Mouse (Mus musculus) lung, postnatal 0 days (tissue): ENCODE measurements around the gene Mcpt9. TPM values are rescaled to one million over a fixed set of nuclear protein-coding genes. Genes with fewer than 3 reads are reported as not detected.
"Not testable (repeated sequence)": the region's sequence is repeated elsewhere in the genome, so short reads cannot be mapped to it uniquely, and the experiment has no call there.

ENCODE experiments used
- ATAC-seq: fragments of 200-750 bp; cut with Nextera tagmentation; 2 replicates; pipeline ENCODE4 v1.8.0; 2017; ENCODE audit warnings: moderate library complexity
- DNase-seq: peaks from one replicate; pipeline ENCODE4 v3.0.0-alpha.2; 2016; ENCODE audit warnings: low spot score
- H3K27ac ChIP-seq: fragments of 300-500 bp; sonication (generic); 2 replicates; pipeline ENCODE4 v1.5.1; 2014; ENCODE audit warnings: antibody characterized with exemption, mild to moderate bottlenecking, low read length, mixed read lengths
- H3K27me3 ChIP-seq: fragments of 300-500 bp; sonication (generic); replicated peaks from 2 replicates; pipeline ENCODE4 v1.6.1; 2014; ENCODE audit warnings: low read length, mixed read lengths; ENCODE audit not compliant: insufficient read depth
- H3K36me3 ChIP-seq: fragments of 300-500 bp; sonication (generic); 2 replicates; pipeline ENCODE4 v1.6.1; 2014; ENCODE audit warnings: low read length, mixed read lengths; ENCODE audit not compliant: insufficient read depth
- H3K4me1 ChIP-seq: fragments of 300-500 bp; sonication (generic); 2 replicates; pipeline ENCODE4 v1.6.1; 2014; ENCODE audit warnings: antibody characterized with exemption, low read depth, low read length, mixed read lengths; ENCODE audit not compliant: insufficient read depth
- H3K4me2 ChIP-seq: fragments of 300-500 bp; sonication (generic); replicated peaks from 2 replicates; pipeline ENCODE4 v1.6.1; 2014; ENCODE audit warnings: low read depth, mild to moderate bottlenecking, low read length, moderate library complexity, mixed read lengths
- H3K4me3 ChIP-seq: fragments of 300-500 bp; sonication (generic); 2 replicates; pipeline ENCODE4 v1.5.1; 2014; ENCODE audit warnings: low read depth, low read length
- H3K9ac ChIP-seq: fragments of 300-500 bp; sonication (generic); replicated peaks from 2 replicates; pipeline ENCODE4 v1.6.1; 2014; ENCODE audit warnings: low read depth, mild to moderate bottlenecking
- H3K9me3 ChIP-seq: fragments of 300-500 bp; sonication (generic); 2 replicates; pipeline ENCODE4 v1.6.1; 2016; ENCODE audit warnings: low read length, mixed read lengths
- CTCF ChIP-seq: IDR thresholded peaks from 2 replicates; pipeline ENCODE4 v1.5.1; 2016; ENCODE audit warnings: antibody characterized with exemption, mild to moderate bottlenecking
- EP300 ChIP-seq: IDR thresholded peaks from 2 replicates; pipeline ENCODE4 v1.6.1; 2016; ENCODE audit warnings: antibody characterized with exemption, mild to moderate bottlenecking, control low read depth
- WGBS: fragments of 180-500 bp; shearing (Covaris S2); extraction: QIAGEN DNeasy Blood & Tissue Kit; methylation state at CpG from one replicate; pipeline ENCODE4 v1.1.7; 2014; 5-methylcytosine and 5-hydroxymethylcytosine counted together
- polyA plus RNA-seq: library from polyadenylated mRNA; unstranded; fragments of >200 nt; fragmentation: Nextera tagmentation; extraction: Ambion mirVana; gene quantifications from 2 replicates; pipeline ENCODE4 v1.2.1, GENCODE M21; 2015

The Mcpt9 gene
- polyA plus RNA-seq, 1 experiment from 2014 or later = not detected

DNA sequence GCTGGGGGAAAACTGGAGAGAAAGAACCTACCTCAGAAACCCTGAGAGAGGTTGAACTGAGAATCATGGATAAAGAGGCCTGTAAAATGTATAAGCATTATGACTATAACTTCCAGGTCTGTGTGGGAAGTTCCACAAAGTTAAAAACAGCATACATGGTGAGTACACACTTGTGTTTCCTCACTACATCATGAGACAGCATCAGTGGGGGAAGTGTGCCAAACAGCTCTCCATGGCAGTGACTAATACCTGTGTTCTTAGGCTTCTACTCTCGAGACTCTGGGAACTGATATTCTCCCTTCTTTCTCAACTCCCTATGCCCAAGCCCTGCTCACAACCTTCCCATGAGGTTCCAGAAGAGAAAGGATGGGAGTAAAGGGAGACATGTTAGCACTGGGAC is 10.8 kb downstream of the Mcpt9 start:
- Histone ChIP-seq H3K27me3 (no peaks in the 10 kb centered on the region), H3K4me3 (no peak overlapping the region), H3K4me2 (no peak overlapping the region), H3K4me1 (no peaks in the 10 kb centered on the region), H3K36me3 (no peaks in the 10 kb centered on the region), H3K27ac (no peak overlapping the region), H3K9ac (no peak overlapping the region), H3K9me3 (no peaks in the 10 kb centered on the region)
- no peak for DNase-seq
- 53% methylated on average over 1 of the region's 1 CpGs for whole genome bisulfite sequencing
- TF ChIP-seq EP300 (no peak), CTCF (no peak)
- no peak for ATAC-seq

DNA sequence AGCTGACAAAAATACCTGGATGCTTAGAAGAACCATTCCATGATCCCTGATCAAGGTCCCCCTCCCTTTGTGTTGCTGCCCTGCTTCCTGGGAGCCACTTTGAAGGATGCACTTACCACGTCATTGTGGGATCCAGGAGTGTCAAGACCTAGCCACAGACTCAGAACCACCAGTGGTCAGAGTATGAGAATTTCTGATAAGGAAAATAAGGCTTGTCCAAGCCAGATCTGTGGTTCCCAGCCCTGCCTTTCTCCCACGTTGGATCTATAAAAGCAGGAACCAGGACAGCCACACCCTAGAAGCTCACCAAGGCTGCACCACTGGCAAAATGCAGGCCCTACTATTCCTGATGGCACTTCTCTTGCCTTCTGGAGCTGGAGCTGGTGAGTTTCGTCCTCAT is 12.6 kb downstream of the Mcpt9 start, which contains the start of gene Mcpt1:
Mcpt1 (plus strand) TSS at position 301 of the 400 bp plus-strand sequence.
- DNase-seq, H3K9me3 ChIP-seq, H3K27me3 ChIP-seq, H3K4me2 ChIP-seq, H3K4me3 ChIP-seq, ATAC-seq, H3K27ac ChIP-seq, H3K4me1 ChIP-seq, H3K9ac ChIP-seq, H3K36me3 ChIP-seq: not testable (repeated sequence)
- 74% methylated on average over 3 of the region's 3 CpGs for WGBS

DNA sequence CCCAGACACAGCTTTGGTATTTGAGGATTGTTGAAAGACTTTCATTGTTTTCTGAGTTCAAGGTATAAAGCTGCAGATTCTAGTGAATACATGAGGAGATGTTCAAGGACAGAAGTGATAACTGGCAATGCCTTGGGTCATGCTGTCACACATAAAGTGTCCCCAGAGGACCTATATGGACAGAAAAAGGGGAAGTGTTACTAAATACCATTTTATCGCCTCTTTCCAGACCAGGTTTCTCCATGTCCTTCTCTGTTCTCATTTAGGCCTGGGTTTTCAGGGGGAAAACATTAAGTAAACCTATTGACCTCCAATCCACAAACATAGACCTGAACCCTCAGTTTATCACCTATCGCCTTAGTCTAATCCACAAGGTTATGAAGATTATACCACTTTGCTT is 16.4 kb downstream of the Mcpt9 start:
- 88% methylated on average over 2 of the region's 2 CpGs for WGBS
- Histone ChIP-seq H3K9ac (no peak overlapping the region), H3K4me1 (no peaks in the 10 kb centered on the region), H3K36me3 (no peaks in the 10 kb centered on the region), H3K4me2 (no peak overlapping the region), H3K9me3 (no peaks in the 10 kb centered on the region), H3K27me3 (no peaks in the 10 kb centered on the region), H3K4me3 (no peak overlapping the region), H3K27ac (no peak overlapping the region)
- no peak for TF ChIP-seq CTCF
- no peak for TF ChIP-seq EP300
- DNase-seq (no peak), ATAC-seq (no peak)

DNA sequence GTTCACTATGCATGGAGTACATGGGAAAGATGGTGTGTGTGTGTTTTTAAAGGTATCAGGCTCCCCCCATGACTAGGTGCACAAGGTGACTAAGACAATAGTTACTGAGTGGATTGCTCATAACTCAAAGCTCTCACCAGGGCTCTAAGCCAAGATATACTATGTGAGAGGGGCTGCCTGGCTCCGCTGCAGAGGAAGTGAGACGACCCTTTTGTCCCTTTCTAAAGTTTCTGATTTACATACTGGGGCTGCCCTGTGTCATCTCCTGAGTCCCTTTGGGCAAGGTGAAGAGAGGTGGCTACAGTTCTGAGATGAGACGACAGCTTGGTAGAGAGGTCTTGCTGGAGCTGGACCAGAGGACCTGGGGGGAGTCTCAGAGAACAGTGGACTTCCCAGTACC is 17.1 kb downstream of the Mcpt9 start:
- no peaks in the 10 kb centered on the region for H3K36me3 ChIP-seq
- no peaks in the 10 kb centered on the region for H3K27me3 ChIP-seq
- no peaks in the 10 kb centered on the region for H3K4me1 ChIP-seq
- ATAC-seq (no peak), DNase-seq (no peak)
- no peaks in the 10 kb centered on the region for H3K9me3 ChIP-seq
- no peak overlapping the region for H3K27ac ChIP-seq
- H3K4me2 ChIP-seq = no peak overlapping the region
- WGBS = 47% methylated on average over 3 of the region's 3 CpGs
- no peak overlapping the region for H3K4me3 ChIP-seq
- TF ChIP-seq EP300 (no peak), CTCF (no peak)
- no peak overlapping the region for H3K9ac ChIP-seq

DNA sequence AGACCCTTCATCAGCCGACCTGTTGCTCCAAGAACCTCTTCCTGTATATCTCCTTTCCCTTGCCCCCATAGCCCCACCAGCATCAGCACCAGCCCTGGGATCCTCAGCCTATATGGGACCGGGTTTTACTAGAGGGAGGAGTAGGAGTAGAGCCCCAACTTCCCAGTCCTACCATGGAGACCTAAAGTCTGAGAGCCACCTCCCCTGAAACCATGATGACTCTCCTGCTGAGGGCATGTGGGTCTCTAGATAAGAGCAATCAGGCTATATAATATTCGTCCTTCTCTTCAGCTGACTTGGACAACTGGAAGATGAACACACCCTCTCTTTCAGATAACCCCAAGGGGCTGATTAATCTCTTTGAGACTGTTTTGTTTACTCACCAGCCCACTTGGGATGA is 42.8 kb downstream of the Mcpt9 start:
- WGBS = 53% methylated on average over 1 of the region's 3 CpGs
- not testable (repeated sequence) for H3K4me2 ChIP-seq, H3K9me3 ChIP-seq, DNase-seq, H3K36me3 ChIP-seq, ATAC-seq, H3K4me3 ChIP-seq, H3K27me3 ChIP-seq, H3K27ac ChIP-seq, H3K4me1 ChIP-seq, H3K9ac ChIP-seq

Other genes starting within 250 kb of the Mcpt9 start
- 29.3 and 33.3 TPM in 2 replicates for gene Adcy4, start 246.4 kb downstream of the Mcpt9 start, polyA plus RNA-seq
- gene Ripk3, start 241.6 kb downstream of the Mcpt9 start, polyA plus RNA-seq = 16.2 and 24.2 TPM in 2 replicates
- 17.1 and 18.1 TPM in 2 replicates for gene Nfatc4, start 207.4 kb downstream of the Mcpt9 start, polyA plus RNA-seq
- gene Nynrin, start 176.5 kb downstream of the Mcpt9 start, polyA plus RNA-seq = 4.2 and 4.7 TPM in 2 replicates
- 0.26 and 0.44 TPM in 2 replicates for gene Cbln3, start 146.1 kb downstream of the Mcpt9 start, polyA plus RNA-seq
- gene Khnyn, start 145.5 kb downstream of the Mcpt9 start, polyA plus RNA-seq = 10.1 and 11.7 TPM in 2 replicates
- gene Sdr39u1, start 130.2 kb downstream of the Mcpt9 start, polyA plus RNA-seq = 43.0 and 46.3 TPM in 2 replicates
- 7.6 and 10.4 TPM in 2 replicates for gene Cma1, start 85.8 kb downstream of the Mcpt9 start, polyA plus RNA-seq
- gene Cma2, start 79.5 kb downstream of the Mcpt9 start, polyA plus RNA-seq = not detected in 2 replicates
- gene Mcpt1, start 12.5 kb downstream of the Mcpt9 start, polyA plus RNA-seq = not detected in 2 replicates
- gene Mcpt2, start 11.5 kb upstream of the Mcpt9 start, polyA plus RNA-seq = 0.13 TPM in 1 of 2 replicates, not detected in the other
- 0.54 and 1.5 TPM in 2 replicates for gene Mcpt4, start 31.8 kb upstream of the Mcpt9 start, polyA plus RNA-seq
- gene Mcpt8, start 54.8 kb upstream of the Mcpt9 start, polyA plus RNA-seq = 5.0 and 5.6 TPM in 2 replicates
- 0.29 and 0.31 TPM in 2 replicates for gene Ctsg, start 72.1 kb upstream of the Mcpt9 start, polyA plus RNA-seq
- gene Gzme, start 90.1 kb upstream of the Mcpt9 start, polyA plus RNA-seq = not detected in 2 replicates
- gene Gzmd, start 102.1 kb upstream of the Mcpt9 start, polyA plus RNA-seq = not detected in 2 replicates
- not detected in 2 replicates for gene Gzmg, start 129.1 kb upstream of the Mcpt9 start, polyA plus RNA-seq
- gene Gzmn, start 144.1 kb upstream of the Mcpt9 start, polyA plus RNA-seq = not detected in 2 replicates
- gene Gzmf, start 180.9 kb upstream of the Mcpt9 start, polyA plus RNA-seq = not detected in 2 replicates
- not detected in 2 replicates for gene Gzmc, start 204.2 kb upstream of the Mcpt9 start, polyA plus RNA-seq
- gene Gzmb, start 231.8 kb upstream of the Mcpt9 start, polyA plus RNA-seq = 1.4 TPM in 2 replicates